16 mouse cellular contexts compared by ENCODE assay signal in the genomic region with DNA sequence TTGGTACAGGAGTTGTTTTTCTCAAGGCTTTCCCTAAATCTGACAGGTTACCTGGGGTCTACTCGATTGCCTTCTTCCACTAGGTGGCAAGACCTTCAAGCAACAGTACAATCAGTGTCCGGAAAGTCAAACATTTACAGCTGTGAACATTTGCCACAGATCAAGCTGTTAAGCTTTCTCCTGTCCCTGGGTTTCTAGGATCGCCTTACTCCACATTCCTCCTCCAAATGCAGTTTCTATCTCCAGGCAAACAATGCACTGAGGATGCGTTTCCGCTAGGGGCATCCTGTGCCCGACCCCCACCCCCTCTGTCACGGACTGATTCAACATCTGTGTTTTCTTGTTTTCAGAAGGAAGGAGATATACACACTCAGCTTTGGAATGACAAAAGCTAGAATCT.
DNase-seq lines count a peak whose midpoint lies in the region; ATAC-seq and TF ChIP-seq lines count a peak whose summit lies in the region.
"Had no signal": no experiment of that assay in that cellular context is flagged by ENCODE, and none has a peak within 500 bp of the region (broad histone marks: within the 10 kb centered on the region; RNA-seq: fewer than 3 reads in every experiment).

No protein-coding gene starts in this region.

- no peak overlapping the region for H3K4me3 ChIP-seq in forebrain, postnatal 0 days (ENCODE audit: low read depth, low read length)
- no peak overlapping the region for H3K4me3 ChIP-seq in forebrain, embryonic 11.5 days (ENCODE audit: low read depth, low read length)
- H3K4me3 ChIP-seq in layer of hippocampus, adult 2 months: no peak overlapping the region
- H3K4me3 ChIP-seq: heart, embryonic 10.5 days; myocyte had no signal

- TF ChIP-seq CTCF in forebrain, postnatal 0 days (IDR thresholded peaks at IDR 0.05; ENCODE audit: low read depth): peak; percentile 21; the same call in 1 of the 2 replicates
- no peak for TF ChIP-seq CTCF in layer of hippocampus, adult 2 months (conservative IDR thresholded peaks at IDR 0.05)

- WGBS in forebrain, postnatal 0 days: 55% methylated on average over 7 of the region's 7 CpGs
- 49% methylated on average over 7 of the region's 7 CpGs for WGBS in forebrain, embryonic 11.5 days

- no peak overlapping the region for H3K4me2 ChIP-seq in forebrain, postnatal 0 days (ENCODE audit: low read depth)
- no peak overlapping the region for H3K4me2 ChIP-seq in forebrain, embryonic 11.5 days (ENCODE audit: low read depth, low read length, severe bottlenecking)

- no peaks in the 10 kb centered on the region for H3K36me3 ChIP-seq in forebrain, postnatal 0 days (ENCODE audit: insufficient read depth)
- H3K36me3 ChIP-seq in forebrain, embryonic 11.5 days (ENCODE audit: control insufficient read depth, insufficient read depth, low read length): no peaks in the 10 kb centered on the region
- H3K36me3 ChIP-seq: heart, embryonic 10.5 days had no signal

- no peak overlapping the region for H3K27ac ChIP-seq in forebrain, postnatal 0 days (ENCODE audit: low read depth, low read length)
- no peak overlapping the region for H3K27ac ChIP-seq in forebrain, embryonic 11.5 days (ENCODE audit: low read depth, low read length)
- no peak overlapping the region for H3K27ac ChIP-seq in layer of hippocampus, adult 2 months
- H3K27ac ChIP-seq: heart, embryonic 10.5 days had no signal

- no peak for DNase-seq in forebrain, postnatal 0 days
- DNase-seq in forebrain, embryonic 11.5 days (ENCODE audit: low spot score): no peak
- DNase-seq in kidney, postnatal 4 days: peak; percentile 26 to 46
- DNase-seq in kidney, adult 11 months: no peak
- DNase-seq in ES-CJ7 (ENCODE audit: low read depth, low spot score): peak; percentile 55
- peak; percentile 34 for DNase-seq in embryo, embryonic 9.5 days (ENCODE audit: extremely low spot score)
- DNase-seq in layer of hippocampus, adult 2 months (ENCODE audit: low spot score in 2 of 2): no peak
- no peak for DNase-seq in right cerebral cortex, adult 2 months (ENCODE audit: low spot score in 2 of 2)
- DNase-seq: cerebellum, adult 11-12 months; gastrocnemius, postnatal 14 days; heart, postnatal 36 days; lung, adult 18-20 months; right cerebral cortex, postnatal 25 days; thymus, postnatal 4 days had no signal

- H3K4me1 ChIP-seq in forebrain, postnatal 0 days (ENCODE audit: insufficient read depth): no peaks in the 10 kb centered on the region
- H3K4me1 ChIP-seq in forebrain, embryonic 11.5 days (replicated peaks; ENCODE audit: control insufficient read depth, insufficient read depth, low read length): no peaks in the 10 kb centered on the region

- no peaks in the 10 kb centered on the region for H3K27me3 ChIP-seq in forebrain, postnatal 0 days (ENCODE audit: insufficient read depth, low read length)
- H3K27me3 ChIP-seq in forebrain, embryonic 11.5 days (ENCODE audit: control insufficient read depth, insufficient read depth, low read length): no peaks in the 10 kb centered on the region

- ATAC-seq in forebrain, postnatal 0 days: no peak
- no peak for ATAC-seq in forebrain, embryonic 11.5 days (replicated peaks; ENCODE audit: low FRiP score)

- H3K9me3 ChIP-seq in forebrain, postnatal 0 days (ENCODE audit: low read length): no peaks in the 10 kb centered on the region
- H3K9me3 ChIP-seq in forebrain, embryonic 11.5 days (ENCODE audit: control insufficient read depth, low read length): no peaks in the 10 kb centered on the region
- H3K9me3 ChIP-seq: heart, embryonic 10.5 days had no signal

- H3K9ac ChIP-seq in forebrain, postnatal 0 days: no peak overlapping the region
- no peak overlapping the region for H3K9ac ChIP-seq in forebrain, embryonic 11.5 days (ENCODE audit: low read length)

Comparison
In these comparisons a context has a peak if more than half of its experiments do, and no peak if none do; other contexts are left out.
1. DNase-seq: peak in kidney, postnatal 4 days (2 of 2), ES-CJ7 (single experiment) and embryo, embryonic 9.5 days (single experiment); none in forebrain, postnatal 0 days (single experiment), forebrain, embryonic 11.5 days (single experiment), kidney, adult 11 months (single experiment), layer of hippocampus, adult 2 months (0 of 2) and right cerebral cortex, adult 2 months (0 of 2).